Mouse (Mus musculus): ENCODE results near the gene Cdc42se2. TPM values are rescaled to one million over a fixed set of nuclear protein-coding genes. Genes with fewer than 3 reads are reported as not detected.
A peak's percentile ranks its signal among the peaks of the same experiment; 100 is the strongest.

Gene Cdc42se2
- polyA plus RNA-seq, 1 experiment from 2014 or later = 136 TPM

GRCm38 (mm10) chr11:54712849-54713248 is 74.6 kb downstream of the Cdc42se2 start:
- H3K9ac ChIP-seq (ENCODE audit: low read depth, low read length) = no peak overlapping the region
- no peak for ATAC-seq
- H3K4me1 ChIP-seq (ENCODE audit: control insufficient read depth, insufficient read depth, low read depth, low read length) = no peaks in the 10 kb centered on the region
- H3K36me3 ChIP-seq (ENCODE audit: control insufficient read depth, insufficient read depth, low read length) = peaks cover 13% of the 10 kb centered on the region
- no peaks in the 10 kb centered on the region for H3K9me3 ChIP-seq (ENCODE audit: control insufficient read depth, low read length)
- H3K27ac ChIP-seq (ENCODE audit: low read depth, low read length) = no peak overlapping the region
- no peak overlapping the region for H3K4me2 ChIP-seq (ENCODE audit: low read length)
- H3K4me3 ChIP-seq (ENCODE audit: low read length) = no peak overlapping the region
- H3K27me3 ChIP-seq (replicated peaks; ENCODE audit: control insufficient read depth, insufficient read depth, low read length) = no peaks in the 10 kb centered on the region
- WGBS = 83% methylated on average over 2 of the region's 2 CpGs

- WGBS = 89% methylated on average over 4 of the region's 4 CpGs
- no peaks in the 10 kb centered on the region for H3K4me1 ChIP-seq (ENCODE audit: control insufficient read depth, insufficient read depth, low read depth, low read length)
- peaks cover 4% of the 10 kb centered on the region; the same call in 1 of the 2 replicates for H3K36me3 ChIP-seq (ENCODE audit: control insufficient read depth, insufficient read depth, low read length)
- H3K27ac ChIP-seq (ENCODE audit: low read depth, low read length) = no peak overlapping the region
- no peaks in the 10 kb centered on the region for H3K27me3 ChIP-seq (replicated peaks; ENCODE audit: control insufficient read depth, insufficient read depth, low read length)
- no peaks in the 10 kb centered on the region for H3K9me3 ChIP-seq (ENCODE audit: control insufficient read depth, low read length)
- no peak overlapping the region for H3K4me2 ChIP-seq (ENCODE audit: low read length)
- H3K9ac ChIP-seq (ENCODE audit: low read depth, low read length) = no peak overlapping the region
- H3K4me3 ChIP-seq (ENCODE audit: low read length) = no peak overlapping the region
- ATAC-seq = no peak
Measured at GRCm38 (mm10) chr11:54710512-54711293, 76.8 kb downstream of the Cdc42se2 start.

GRCm38 (mm10) chr11:54709645-54710044 is 77.8 kb downstream of the Cdc42se2 start:
- ATAC-seq = no peak
- no peaks in the 10 kb centered on the region for H3K4me1 ChIP-seq (ENCODE audit: control insufficient read depth, insufficient read depth, low read depth, low read length)
- 56% methylated on average over 2 of the region's 2 CpGs for WGBS

GRCm38 (mm10) chr11:54708153-54708552 is 79.3 kb downstream of the Cdc42se2 start:
- ATAC-seq = no peak
- Histone ChIP-seq H3K27me3 (replicated peaks; ENCODE audit: control insufficient read depth, insufficient read depth, low read length) (no peaks in the 10 kb centered on the region), H3K4me1 (ENCODE audit: control insufficient read depth, insufficient read depth, low read depth, low read length) (no peaks in the 10 kb centered on the region), H3K9me3 (ENCODE audit: control insufficient read depth, low read length) (no peaks in the 10 kb centered on the region), H3K4me2 (ENCODE audit: low read length) (no peak overlapping the region), H3K9ac (ENCODE audit: low read depth, low read length) (no peak overlapping the region), H3K4me3 (ENCODE audit: low read length) (no peak overlapping the region), H3K27ac (ENCODE audit: low read depth, low read length) (no peak overlapping the region), H3K36me3 (ENCODE audit: control insufficient read depth, insufficient read depth, low read length) (no peaks in the 10 kb centered on the region)
- 83% methylated on average over 2 of the region's 2 CpGs for WGBS

More at GRCm38 (mm10) chr11:54709645-54710044, 77.8 kb downstream of the Cdc42se2 start:
- Histone ChIP-seq H3K27ac (ENCODE audit: low read depth, low read length) (no peak overlapping the region), H3K4me3 (ENCODE audit: low read length) (no peak overlapping the region), H3K27me3 (replicated peaks; ENCODE audit: control insufficient read depth, insufficient read depth, low read length) (no peaks in the 10 kb centered on the region), H3K9ac (ENCODE audit: low read depth, low read length) (no peak overlapping the region), H3K9me3 (ENCODE audit: control insufficient read depth, low read length) (no peaks in the 10 kb centered on the region), H3K4me2 (ENCODE audit: low read length) (no peak overlapping the region), H3K36me3 (ENCODE audit: control insufficient read depth, insufficient read depth, low read length) (no peaks in the 10 kb centered on the region; the same call in 1 of the 2 replicates)

GRCm38 (mm10) chr11:54703306-54703705 is 84.2 kb downstream of the Cdc42se2 start:
- Histone ChIP-seq H3K4me1 (ENCODE audit: control insufficient read depth, insufficient read depth, low read depth, low read length) (no peaks in the 10 kb centered on the region), H3K27ac (ENCODE audit: low read depth, low read length) (no peak overlapping the region), H3K9me3 (ENCODE audit: control insufficient read depth, low read length) (no peaks in the 10 kb centered on the region), H3K9ac (ENCODE audit: low read depth, low read length) (no peak overlapping the region), H3K36me3 (ENCODE audit: control insufficient read depth, insufficient read depth, low read length) (no peaks in the 10 kb centered on the region), H3K27me3 (replicated peaks; ENCODE audit: control insufficient read depth, insufficient read depth, low read length) (no peaks in the 10 kb centered on the region), H3K4me3 (ENCODE audit: low read length) (no peak overlapping the region), H3K4me2 (ENCODE audit: low read length) (no peak overlapping the region)
- ATAC-seq = 0 out of 2 replicates have a peak, but pooled peaks have one; percentile 4
- 35% methylated on average over 4 of the region's 4 CpGs for WGBS

- no peak for ATAC-seq
- no peaks in the 10 kb centered on the region for H3K27me3 ChIP-seq (replicated peaks; ENCODE audit: control insufficient read depth, insufficient read depth, low read length)
- H3K9ac ChIP-seq (ENCODE audit: low read depth, low read length) = no peak overlapping the region
- no peaks in the 10 kb centered on the region for H3K4me1 ChIP-seq (ENCODE audit: control insufficient read depth, insufficient read depth, low read depth, low read length)
- 94% methylated on average over 8 of the region's 8 CpGs for WGBS
- H3K4me2 ChIP-seq (ENCODE audit: low read length) = no peak overlapping the region
- peaks cover 10% of the 10 kb centered on the region for H3K36me3 ChIP-seq (ENCODE audit: control insufficient read depth, insufficient read depth, low read length)
- no peak overlapping the region for H3K27ac ChIP-seq (ENCODE audit: low read depth, low read length)
- H3K4me3 ChIP-seq (ENCODE audit: low read length) = no peak overlapping the region
- no peaks in the 10 kb centered on the region for H3K9me3 ChIP-seq (ENCODE audit: control insufficient read depth, low read length)
Measured at GRCm38 (mm10) chr11:54701848-54702247, 85.6 kb downstream of the Cdc42se2 start.

GRCm38 (mm10) chr11:54699972-54700371 is 87.5 kb downstream of the Cdc42se2 start:
- H3K9me3 ChIP-seq (ENCODE audit: control insufficient read depth, low read length) = no peaks in the 10 kb centered on the region
- H3K4me1 ChIP-seq (ENCODE audit: control insufficient read depth, insufficient read depth, low read depth, low read length) = no peaks in the 10 kb centered on the region
- ATAC-seq = no peak
- no peak overlapping the region for H3K4me2 ChIP-seq (ENCODE audit: low read length)
- H3K36me3 ChIP-seq (ENCODE audit: control insufficient read depth, insufficient read depth, low read length) = peaks cover 18% of the 10 kb centered on the region
- H3K27ac ChIP-seq (ENCODE audit: low read depth, low read length) = no peak overlapping the region
- H3K9ac ChIP-seq (ENCODE audit: low read depth, low read length) = no peak overlapping the region
- H3K4me3 ChIP-seq (ENCODE audit: low read length) = no peak overlapping the region
- WGBS = 81% methylated on average over 3 of the region's 3 CpGs
- H3K27me3 ChIP-seq (replicated peaks; ENCODE audit: control insufficient read depth, insufficient read depth, low read length) = no peaks in the 10 kb centered on the region

- no peak for ATAC-seq
- no peak overlapping the region for H3K4me3 ChIP-seq (ENCODE audit: low read length)
- no peak overlapping the region for H3K27ac ChIP-seq (ENCODE audit: low read depth, low read length)
- H3K36me3 ChIP-seq (ENCODE audit: control insufficient read depth, insufficient read depth, low read length) = peaks cover 18% of the 10 kb centered on the region
- H3K9ac ChIP-seq (ENCODE audit: low read depth, low read length) = no peak overlapping the region
- no peaks in the 10 kb centered on the region for H3K4me1 ChIP-seq (ENCODE audit: control insufficient read depth, insufficient read depth, low read depth, low read length)
- WGBS = 96% methylated on average over 7 of the region's 7 CpGs
- no peaks in the 10 kb centered on the region for H3K27me3 ChIP-seq (replicated peaks; ENCODE audit: control insufficient read depth, insufficient read depth, low read length)
- no peak overlapping the region for H3K4me2 ChIP-seq (ENCODE audit: low read length)
- no peaks in the 10 kb centered on the region for H3K9me3 ChIP-seq (ENCODE audit: control insufficient read depth, low read length)
Measured at GRCm38 (mm10) chr11:54698636-54699035, 88.8 kb downstream of the Cdc42se2 start.

GRCm38 (mm10) chr11:54697611-54698010 is 89.9 kb downstream of the Cdc42se2 start:
- H3K27ac ChIP-seq (ENCODE audit: low read depth, low read length) = no peak overlapping the region
- no peaks in the 10 kb centered on the region for H3K4me1 ChIP-seq (ENCODE audit: control insufficient read depth, insufficient read depth, low read depth, low read length)
- 75% methylated on average over 5 of the region's 5 CpGs for WGBS
- H3K4me3 ChIP-seq (ENCODE audit: low read length) = no peak overlapping the region
- peaks cover 18% of the 10 kb centered on the region for H3K36me3 ChIP-seq (ENCODE audit: control insufficient read depth, insufficient read depth, low read length)
- H3K9me3 ChIP-seq (ENCODE audit: control insufficient read depth, low read length) = no peaks in the 10 kb centered on the region
- no peak for ATAC-seq
- H3K9ac ChIP-seq (ENCODE audit: low read depth, low read length) = no peak overlapping the region
- no peak overlapping the region for H3K4me2 ChIP-seq (ENCODE audit: low read length)
- H3K27me3 ChIP-seq (replicated peaks; ENCODE audit: control insufficient read depth, insufficient read depth, low read length) = no peaks in the 10 kb centered on the region
